Mouse (Mus musculus) CH12.LX (cell line): ENCODE measurements around the gene Flna.

Experiments
- CTCF ChIP-seq, 2 experiments: IDR thresholded peaks in 1 of 2; conservative IDR thresholded peaks in 1 of 2; 2 replicates each; pipeline ENCODE4 v1.5.1; 2011 to 2012; ENCODE audit warnings: low read depth in 2 of 2, low read length in 2 of 2, improper control_type of control experiment in 1 of 2, inconsistent platforms in 1 of 2, mild to moderate bottlenecking in 1 of 2, moderate library complexity in 1 of 2
- E2F4 ChIP-seq: IDR thresholded peaks from 2 replicates; pipeline ENCODE4 v1.6.1; 2011; ENCODE audit warnings: low read depth, low read length, improper control_type of control experiment; ENCODE audit not compliant: insufficient replicate concordance
- GABPA ChIP-seq: IDR thresholded peaks from 2 replicates; pipeline ENCODE4 v1.6.1; 2012; ENCODE audit warnings: low read depth, low read length, improper control_type of control experiment, inconsistent platforms; ENCODE audit not compliant: insufficient replicate concordance
- HCFC1 ChIP-seq: IDR thresholded peaks from 2 replicates; pipeline ENCODE4 v1.6.1; 2012; ENCODE audit warnings: low read depth, mild to moderate bottlenecking, inconsistent platforms, low read length, improper control_type of control experiment
- IRF4 ChIP-seq: IDR thresholded peaks from 2 replicates; pipeline ENCODE4 v1.6.1; 2014; ENCODE audit warnings: low read depth, mild to moderate bottlenecking, inconsistent platforms, low read length, improper control_type of control experiment
- MAFK ChIP-seq: IDR thresholded peaks from 2 replicates; pipeline ENCODE4 v1.6.1; 2011; ENCODE audit warnings: low read length, improper control_type of control experiment; ENCODE audit not compliant: insufficient replicate concordance
- MAX ChIP-seq: IDR thresholded peaks from 2 replicates; pipeline ENCODE4 v1.6.1; 2011; ENCODE audit warnings: low read length, improper control_type of control experiment
- MAZ ChIP-seq: IDR thresholded peaks from 2 replicates; pipeline ENCODE4 v1.6.1; 2012; ENCODE audit warnings: low read depth, mild to moderate bottlenecking, inconsistent platforms, low read length, improper control_type of control experiment, moderate library complexity
- MYC ChIP-seq: IDR thresholded peaks from 2 replicates; pipeline ENCODE4 v1.6.1; 2011; ENCODE audit warnings: low read depth, mild to moderate bottlenecking, improper control_type of control experiment, low read length
- POLR2A ChIP-seq: IDR thresholded peaks from 2 replicates; pipeline ENCODE4 v1.6.1; 2011; ENCODE audit warnings: low read depth, mild to moderate bottlenecking, improper control_type of control experiment, low read length
- TCF12 ChIP-seq: IDR thresholded peaks from 2 replicates; pipeline ENCODE4 v1.6.1; 2014; ENCODE audit warnings: low read depth, mild to moderate bottlenecking, inconsistent platforms, low read length, improper control_type of control experiment
- USF1 ChIP-seq: IDR thresholded peaks from 2 replicates; pipeline ENCODE4 v1.6.1; 2014; ENCODE audit warnings: low read depth, mild to moderate bottlenecking, inconsistent platforms, low read length, improper control_type of control experiment

GRCm38 (mm10) chrX:74293431-74293830, 43.8 kb upstream of the Flna start:
- TF ChIP-seq CTCF (conservative IDR thresholded peaks at IDR 0.05 in 1 of 2, IDR thresholded peaks at IDR 0.05 in 1 of 2; ENCODE audit: low read depth in 2 of 2, low read length in 2 of 2) (no peak), MYC (no peak), TCF12 (no peak), MAFK (no peak), USF1 (no peak), E2F4 (no peak), IRF4 (no peak), MAZ (no peak), POLR2A (no peak), GABPA (no peak), HCFC1 (no peak), MAX (no peak)
